Mouse (Mus musculus) urinary bladder, postnatal 10 days (tissue): ENCODE results near the gene Pla2g2c.

Experiments
- DNase-seq: peaks from one replicate; pipeline ENCODE4 v3.0.0; 2022; ENCODE audit warnings: low spot score

The Pla2g2c gene

DNA sequence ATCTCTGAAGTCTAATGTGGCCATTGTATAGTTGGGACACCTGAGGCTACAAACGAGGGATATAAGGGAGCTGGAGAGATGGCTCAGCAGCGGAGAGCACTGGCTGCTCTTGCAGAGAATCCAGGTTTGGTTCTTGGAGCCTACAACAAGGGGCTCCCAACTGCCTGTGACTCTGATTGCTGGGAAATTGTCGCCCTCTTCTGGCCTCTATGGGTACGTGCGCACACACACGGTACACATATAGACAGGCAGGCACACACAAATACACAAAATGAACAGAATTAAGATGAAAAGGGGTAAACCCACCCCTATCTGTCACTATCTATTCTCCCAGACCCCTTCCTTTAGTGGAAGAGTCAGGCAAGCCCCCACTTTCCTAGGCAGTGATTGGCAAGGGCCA, 28.0 kb downstream of the Pla2g2c start:
- no peak for DNase-seq

GRCm38 (mm10) chr4:138753608-138754007, 29.0 kb downstream of the Pla2g2c start:
- DNase-seq = no peak

GRCm38 (mm10) chr4:138754432-138754831, 29.8 kb downstream of the Pla2g2c start:
- no peak for DNase-seq

- no peak for DNase-seq
These were observed 30.8 kb downstream of the Pla2g2c start for GRCm38 (mm10) chr4:138755439-138755838.

DNA sequence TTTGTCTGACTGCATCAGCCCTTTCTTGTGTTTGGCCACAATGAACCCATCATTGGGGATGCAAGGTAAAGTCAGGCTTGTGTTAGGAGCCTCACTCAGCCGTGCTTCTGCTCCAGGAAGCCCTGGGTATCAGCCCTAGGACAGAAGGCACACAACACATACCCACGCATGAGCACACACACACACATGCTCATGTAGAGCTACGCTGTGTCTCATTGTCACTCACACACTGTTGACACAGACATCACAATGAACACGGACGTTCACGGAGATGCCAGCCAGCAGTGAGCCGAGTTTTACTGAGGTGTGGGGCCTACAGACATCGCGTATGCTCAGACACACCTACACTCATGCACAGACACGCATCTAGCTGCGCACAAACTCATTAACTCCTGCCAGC, 31.4 kb downstream of the Pla2g2c start:
- no peak for DNase-seq

GRCm38 (mm10) chr4:138757416-138757815, 32.8 kb downstream of the Pla2g2c start, which contains the start of gene Pla2g2f:
TSS of gene Pla2g2f (minus strand) at chr4:138757626.
- no peak for DNase-seq

- no peak for DNase-seq
These were observed 37.7 kb downstream of the Pla2g2c start for GRCm38 (mm10) chr4:138762266-138762665.

DNA sequence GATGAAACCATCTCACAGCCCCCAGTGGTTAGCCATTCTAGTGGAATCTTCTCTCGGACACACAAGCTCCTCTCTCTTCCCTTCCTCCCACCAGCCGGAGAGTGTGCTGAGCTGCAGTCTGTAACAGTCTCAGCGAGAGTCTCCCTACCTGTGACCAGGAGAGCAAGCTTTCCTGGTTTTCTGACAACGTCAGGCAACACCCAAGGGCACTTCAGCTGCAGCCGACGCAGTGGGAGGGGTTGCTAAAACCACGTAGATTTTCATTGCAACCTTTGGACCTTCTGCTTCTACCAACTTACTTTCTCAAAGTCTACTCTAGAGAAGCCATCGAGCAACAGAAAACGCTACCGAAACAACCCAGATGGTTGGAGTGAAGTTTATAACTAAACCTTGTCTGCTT, 47.4 kb downstream of the Pla2g2c start:
- DNase-seq = no peak

- no peak for DNase-seq
These were observed 47.8 kb downstream of the Pla2g2c start for GRCm38 (mm10) chr4:138772386-138772785.

DNA sequence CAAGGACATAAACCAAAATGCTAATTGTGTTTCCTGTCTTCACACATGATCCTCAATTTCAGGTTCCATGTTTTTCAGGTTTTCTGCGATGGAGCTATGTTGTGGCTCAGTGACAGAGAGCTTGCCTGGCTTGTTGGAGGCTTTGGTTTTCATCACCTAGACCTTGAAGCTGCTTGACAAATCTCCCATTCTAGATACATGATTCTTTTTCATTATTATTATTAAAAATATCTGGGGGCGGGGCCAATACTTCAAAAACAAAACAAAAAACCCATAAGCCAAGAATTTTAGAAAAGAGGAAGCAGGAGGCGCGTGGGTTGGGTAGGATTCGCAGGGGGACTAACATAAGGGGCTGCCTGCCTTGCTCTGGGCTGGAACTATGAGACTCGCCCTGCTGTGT, 50.8 kb downstream of the Pla2g2c start, which contains the start of gene Pla2g2d:
Gene Pla2g2d (plus strand): TSS at position 301 of the 400 bp plus-strand sequence.
- no peak for DNase-seq

DNA sequence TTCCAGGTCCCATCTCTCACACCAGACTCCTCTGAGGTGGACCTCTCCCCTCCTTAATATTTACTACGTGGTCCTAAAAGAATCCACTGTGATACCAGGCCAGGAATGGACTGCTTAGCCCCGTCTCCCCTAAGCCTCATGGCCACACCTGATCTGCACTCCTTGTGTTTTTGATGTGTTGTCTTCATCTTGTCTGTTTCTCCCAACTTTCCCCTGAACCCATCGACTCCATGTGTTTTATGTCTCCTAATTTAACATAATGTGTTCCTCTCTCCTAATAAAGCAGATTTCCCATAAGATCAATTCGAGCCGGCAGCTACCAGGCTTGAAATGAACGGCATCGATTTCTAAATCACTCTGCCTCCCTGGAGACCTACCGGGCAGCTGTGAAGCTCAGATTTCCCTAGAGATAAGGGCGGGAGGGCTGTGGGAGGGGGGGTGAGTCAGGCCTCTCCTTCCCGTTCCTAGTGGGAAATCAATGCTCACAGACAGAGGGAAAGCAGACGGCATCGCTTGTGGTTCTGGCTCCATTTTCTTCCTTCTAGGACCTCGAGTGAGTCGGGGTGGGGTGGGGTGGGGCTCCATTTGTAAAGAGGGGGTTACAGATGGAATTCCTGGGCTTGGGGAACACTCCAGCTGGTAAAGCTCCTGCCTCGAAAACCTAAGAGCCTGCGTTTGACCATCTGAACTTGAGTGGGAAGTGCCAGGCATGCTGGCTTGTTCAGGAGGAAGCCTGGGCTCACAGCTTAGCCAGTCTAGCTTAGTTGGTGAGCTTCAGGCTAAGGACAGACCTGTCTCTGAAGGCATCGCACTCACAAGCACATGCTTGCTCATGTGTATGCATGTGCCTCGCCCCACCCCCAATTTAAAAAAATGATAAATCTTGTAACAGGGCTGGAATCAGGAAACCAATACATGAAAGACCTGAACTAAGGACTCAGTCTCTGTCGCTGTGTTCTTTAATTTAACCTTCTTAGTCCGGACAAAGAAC, 53.1 kb downstream of the Pla2g2c start:
- no peak for DNase-seq

- no peak for DNase-seq
These were observed 55.7 kb downstream of the Pla2g2c start for GRCm38 (mm10) chr4:138780300-138780699.

GRCm38 (mm10) chr4:138782098-138782497, 57.5 kb downstream of the Pla2g2c start:
- no peak for DNase-seq

GRCm38 (mm10) chr4:138785721-138786120, 61.1 kb downstream of the Pla2g2c start:
- DNase-seq = no peak

DNA sequence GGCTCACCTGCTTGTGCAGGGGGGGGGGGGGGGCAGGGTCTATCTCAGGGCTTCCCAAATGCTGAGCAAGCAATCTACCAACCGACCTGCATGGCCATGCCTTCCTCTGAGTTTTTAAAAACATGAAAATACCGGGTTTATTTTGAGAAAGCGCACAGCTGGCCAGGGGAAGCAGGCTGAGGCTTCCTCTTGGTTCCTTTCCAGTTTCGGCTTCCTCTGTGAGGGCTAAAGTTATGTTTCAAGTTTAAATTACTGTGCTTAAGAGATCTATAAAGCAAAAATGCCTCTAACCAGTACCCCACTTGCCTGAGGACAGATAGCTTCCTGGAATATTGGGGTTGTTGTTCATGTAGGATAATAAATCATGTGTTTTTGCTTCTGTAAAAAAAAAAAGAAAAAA, 61.5 kb downstream of the Pla2g2c start:
- DNase-seq = no peak

- DNase-seq = no peak
These were observed 63.8 kb downstream of the Pla2g2c start for GRCm38 (mm10) chr4:138788381-138788780.

- no peak for DNase-seq
These were observed 66.9 kb downstream of the Pla2g2c start for GRCm38 (mm10) chr4:138791452-138791851.

DNA sequence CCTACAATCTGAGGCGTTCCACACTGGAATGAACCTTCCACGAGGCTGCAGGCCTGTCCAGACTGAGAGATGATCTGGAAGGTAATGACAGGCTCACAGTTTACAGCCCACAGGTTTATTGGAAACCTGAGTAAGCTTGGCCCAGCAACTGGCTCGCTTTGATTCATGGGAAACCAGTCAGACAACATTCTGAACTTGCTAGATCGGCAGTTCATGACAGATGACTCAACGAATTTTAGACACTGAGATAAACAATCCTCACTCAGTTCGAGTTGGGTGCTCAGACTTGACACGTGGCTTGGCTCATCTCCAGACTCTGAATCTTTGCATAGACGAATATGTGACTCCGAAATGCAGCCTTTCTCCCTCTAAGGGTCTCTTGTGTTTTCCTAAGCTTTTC, 68.0 kb downstream of the Pla2g2c start:
- DNase-seq = no peak

- DNase-seq = no peak
These were observed 68.7 kb downstream of the Pla2g2c start for GRCm38 (mm10) chr4:138793276-138793675.

GRCm38 (mm10) chr4:138794344-138794743, 69.8 kb downstream of the Pla2g2c start:
- DNase-seq = no peak
